ENCODE assay signal across 8 mouse cellular contexts in genomic region chr13:90967422-90967821, GRCm38 (mm10). TPM values are rescaled to one million over a fixed set of nuclear protein-coding genes. Genes with fewer than 3 reads are reported as not detected.
DNase-seq lines count a peak whose midpoint lies in the region; ATAC-seq and TF ChIP-seq lines count a peak whose summit lies in the region.

No protein-coding gene starts in this region.

- no peak overlapping the region for H3K4me2 ChIP-seq in embryonic facial prominence, embryonic 14.5 days (ENCODE audit: low read depth, low read length)
- H3K4me2 ChIP-seq in heart, embryonic 16.5 days (ENCODE audit: low read depth, low read length) = no peak overlapping the region
- no peak overlapping the region for H3K4me2 ChIP-seq in liver, embryonic 14.5 days (ENCODE audit: low read depth)
- no peak overlapping the region for H3K4me2 ChIP-seq in neural tube, embryonic 14.5 days (ENCODE audit: low read depth, low read length)

- peak; percentile 82 for TF ChIP-seq CTCF in liver, embryonic 14.5 days (IDR thresholded peaks at IDR 0.05; ENCODE audit: low read depth)

- H3K27me3 ChIP-seq in embryonic facial prominence, embryonic 14.5 days (replicated peaks; ENCODE audit: control insufficient read depth, insufficient read depth, low read length) = no peaks in the 10 kb centered on the region
- no peaks in the 10 kb centered on the region for H3K27me3 ChIP-seq in heart, embryonic 16.5 days (ENCODE audit: control insufficient read depth, insufficient read depth, low read length)
- no peaks in the 10 kb centered on the region for H3K27me3 ChIP-seq in liver, embryonic 14.5 days (ENCODE audit: control insufficient read depth, insufficient read depth, low read length)
- H3K27me3 ChIP-seq in neural tube, embryonic 14.5 days (ENCODE audit: control insufficient read depth, insufficient read depth, low read length) = no peaks in the 10 kb centered on the region

- WGBS in embryonic facial prominence, embryonic 14.5 days = 8% methylated on average over 4 of the region's 4 CpGs
- 3% methylated on average over 4 of the region's 4 CpGs for WGBS in heart, embryonic 16.5 days
- WGBS in liver, embryonic 14.5 days (ENCODE audit: insufficient replicate concordance) = 7% methylated on average over 4 of the region's 4 CpGs
- WGBS in neural tube, embryonic 14.5 days = 4% methylated on average over 4 of the region's 4 CpGs

- peak; percentile 57 for DNase-seq in CD4-positive helper T cell, adult 2 months (ENCODE audit: low read depth, low spot score)
- peak; percentile 87 for DNase-seq in adrenal gland, postnatal 36 days
- peak; percentile 85 for DNase-seq in embryonic facial prominence, embryonic 14.5 days (ENCODE audit: low spot score)
- DNase-seq in kidney, postnatal 14 days = peak; percentile 85
- DNase-seq in liver, embryonic 14.5 days (ENCODE audit: low read depth in 3 of 3, low spot score in 3 of 3) = peak; percentile 12 to 28 (median 22)
- peak; percentile 50 for DNase-seq in telencephalon, adult 2 months (ENCODE audit: low read depth, low spot score)

- no peak overlapping the region for H3K27ac ChIP-seq in embryonic facial prominence, embryonic 14.5 days (replicated peaks; ENCODE audit: low read depth, low read length)
- H3K27ac ChIP-seq in heart, embryonic 16.5 days (ENCODE audit: low read length) = no peak overlapping the region
- H3K27ac ChIP-seq in liver, embryonic 14.5 days = no peak overlapping the region
- no peak overlapping the region for H3K27ac ChIP-seq in neural tube, embryonic 14.5 days (ENCODE audit: low read depth, low read length)

- H3K4me3 ChIP-seq in embryonic facial prominence, embryonic 14.5 days (ENCODE audit: low read depth, low read length) = no peak overlapping the region
- H3K4me3 ChIP-seq in heart, embryonic 16.5 days (ENCODE audit: low read length) = no peak overlapping the region
- H3K4me3 ChIP-seq in liver, embryonic 14.5 days (ENCODE audit: insufficient read depth in 1 of 2, low read depth in 2 of 2, low read length in 2 of 2) = no peak overlapping the region
- no peak overlapping the region for H3K4me3 ChIP-seq in neural tube, embryonic 14.5 days (ENCODE audit: low read depth, low read length)

- ATAC-seq in embryonic facial prominence, embryonic 14.5 days (ENCODE audit: low read depth) = peak; percentile 92
- peak; percentile 73; the same call in 1 of the 2 replicates for ATAC-seq in heart, embryonic 16.5 days (replicated peaks; ENCODE audit: extremely low read depth, insufficient read depth, low FRiP score)
- ATAC-seq in liver, embryonic 14.5 days (ENCODE audit: insufficient read depth) = no peak
- ATAC-seq in neural tube, embryonic 14.5 days (ENCODE audit: low read depth) = peak; percentile 95

- no peak for TF ChIP-seq EP300 in liver, embryonic 14.5 days (IDR thresholded peaks at IDR 0.05; ENCODE audit: low read depth)

- no peaks in the 10 kb centered on the region for H3K9me3 ChIP-seq in embryonic facial prominence, embryonic 14.5 days (ENCODE audit: control insufficient read depth, low read length)
- H3K9me3 ChIP-seq in heart, embryonic 16.5 days (replicated peaks; ENCODE audit: control insufficient read depth, low read length) = no peaks in the 10 kb centered on the region
- no peaks in the 10 kb centered on the region for H3K9me3 ChIP-seq in liver, embryonic 14.5 days (ENCODE audit: control insufficient read depth, low read length)
- no peaks in the 10 kb centered on the region for H3K9me3 ChIP-seq in neural tube, embryonic 14.5 days (ENCODE audit: control insufficient read depth, low read length)

- no peaks in the 10 kb centered on the region for H3K4me1 ChIP-seq in embryonic facial prominence, embryonic 14.5 days (ENCODE audit: control insufficient read depth, insufficient read depth, low read length)
- H3K4me1 ChIP-seq in heart, embryonic 16.5 days (ENCODE audit: control insufficient read depth, insufficient read depth, low read length) = peaks cover 10% of the 10 kb centered on the region
- H3K4me1 ChIP-seq in liver, embryonic 14.5 days (replicated peaks; ENCODE audit: control insufficient read depth in 2 of 2, insufficient read depth in 2 of 2, low read length in 1 of 2) = peaks cover 0 to 7% of the 10 kb centered on the region in 2 experiments; a peak in 2 of 4 replicates
- H3K4me1 ChIP-seq in neural tube, embryonic 14.5 days (ENCODE audit: control insufficient read depth, insufficient read depth, low read length) = no peaks in the 10 kb centered on the region

- no peaks in the 10 kb centered on the region for H3K36me3 ChIP-seq in embryonic facial prominence, embryonic 14.5 days (ENCODE audit: control insufficient read depth, insufficient read depth, low read length)
- no peaks in the 10 kb centered on the region for H3K36me3 ChIP-seq in heart, embryonic 16.5 days (ENCODE audit: control insufficient read depth, insufficient read depth)
- no peaks in the 10 kb centered on the region for H3K36me3 ChIP-seq in liver, embryonic 14.5 days (replicated peaks; ENCODE audit: control insufficient read depth, insufficient read depth, low read depth)
- H3K36me3 ChIP-seq in neural tube, embryonic 14.5 days (ENCODE audit: control insufficient read depth, insufficient read depth, low read length) = no peaks in the 10 kb centered on the region

- no peak overlapping the region for H3K9ac ChIP-seq in embryonic facial prominence, embryonic 14.5 days (ENCODE audit: low read depth, low read length)
- no peak overlapping the region for H3K9ac ChIP-seq in heart, embryonic 16.5 days (ENCODE audit: low read length)
- H3K9ac ChIP-seq in liver, embryonic 14.5 days (replicated peaks) = no peak overlapping the region
- no peak overlapping the region for H3K9ac ChIP-seq in neural tube, embryonic 14.5 days (replicated peaks; ENCODE audit: low read depth, low read length)

RNA-seq across cellular contexts. Expression of gene Rps23, which starts 44.7 kb away (rescaled TPM):
- 100 to 1,000 TPM; 414 to 442 TPM for total RNA-seq in adrenal gland, postnatal 36 days (2021)
- 300 and 334 TPM in 2 replicates for polyA plus RNA-seq in embryonic facial prominence, embryonic 14.5 days (2014; fragmentation: Nextera tagmentation; extraction: Ambion mirVana)
- polyA plus RNA-seq in heart, embryonic 16.5 days (2015; fragmentation: Nextera tagmentation; extraction: Ambion mirVana) = 80.5 and 93.9 TPM in 2 replicates
- polyA plus RNA-seq in liver, embryonic 14.5 days (2012; rRNA removed) = 280 and 1,036 TPM in 2 replicates
- 206 and 215 TPM in 2 replicates for polyA plus RNA-seq in liver, embryonic 14.5 days (2014; fragmentation: Nextera tagmentation; extraction: Ambion mirVana)
- 132 and 134 TPM in 2 replicates for polyA plus RNA-seq in neural tube, embryonic 14.5 days (2014; fragmentation: Nextera tagmentation; extraction: Ambion mirVana)

Comparison
In these comparisons a context has a peak if more than half of its experiments do, and no peak if none do; other contexts are left out.
1. DNase-seq: peak in every context shown above with its lines; median percentile 87 in adrenal gland, postnatal 36 days; 85 in embryonic facial prominence, embryonic 14.5 days; 85 in kidney, postnatal 14 days; 57 in CD4-positive helper T cell, adult 2 months; 50 in telencephalon, adult 2 months; 22 in liver, embryonic 14.5 days.